Mouse (Mus musculus) CD4-positive helper T cell, adult 2 months (primary cell): ENCODE results near the gene Gm11034.

Experiments
- DNase-seq: peaks from one replicate; pipeline ENCODE4 v3.0.0-alpha.2; 2012; ENCODE audit warnings: low read depth, missing footprints, low spot score

Gene Gm11034

DNA sequence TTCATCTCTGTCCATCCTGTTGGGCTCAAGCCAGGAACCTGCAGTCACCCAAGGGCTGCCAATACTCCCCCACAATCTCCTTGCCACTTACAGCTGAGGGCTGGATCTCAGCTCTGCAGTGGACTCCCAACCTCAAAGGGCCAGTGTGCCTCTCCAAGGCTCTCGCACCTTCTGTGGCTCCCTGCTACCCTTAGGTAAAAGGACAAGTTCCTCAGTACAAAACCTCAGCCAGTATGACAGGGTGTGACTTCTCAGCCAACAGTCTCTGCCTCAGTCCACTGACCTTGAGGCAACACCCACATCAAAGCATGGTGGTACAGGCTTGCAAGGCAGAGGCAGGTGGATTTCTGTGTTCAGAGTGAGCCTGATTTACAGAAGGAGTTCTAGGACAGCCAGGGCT, 1.6 kb downstream of the Gm11034 start:
- no peak for DNase-seq

DNA sequence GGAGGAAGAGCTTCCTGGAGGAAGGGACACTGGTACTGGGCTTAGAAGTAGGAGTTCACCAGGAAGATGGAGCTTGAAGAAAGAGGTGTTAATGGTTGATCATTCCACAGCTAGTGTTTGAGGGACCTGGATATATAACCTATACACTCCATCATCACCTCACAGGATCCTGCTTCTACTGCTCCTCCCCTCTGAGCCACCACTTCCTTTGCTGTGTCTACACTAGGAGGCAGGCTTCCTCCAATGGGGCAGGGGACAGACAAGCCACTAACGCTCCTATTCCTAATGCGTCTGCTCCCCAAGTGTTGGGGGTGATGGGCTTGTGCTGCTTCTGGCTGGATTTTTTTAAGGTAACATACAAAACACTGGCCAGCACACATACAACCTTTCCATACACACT, 2.7 kb downstream of the Gm11034 start:
- DNase-seq = peak; percentile 28

DNA sequence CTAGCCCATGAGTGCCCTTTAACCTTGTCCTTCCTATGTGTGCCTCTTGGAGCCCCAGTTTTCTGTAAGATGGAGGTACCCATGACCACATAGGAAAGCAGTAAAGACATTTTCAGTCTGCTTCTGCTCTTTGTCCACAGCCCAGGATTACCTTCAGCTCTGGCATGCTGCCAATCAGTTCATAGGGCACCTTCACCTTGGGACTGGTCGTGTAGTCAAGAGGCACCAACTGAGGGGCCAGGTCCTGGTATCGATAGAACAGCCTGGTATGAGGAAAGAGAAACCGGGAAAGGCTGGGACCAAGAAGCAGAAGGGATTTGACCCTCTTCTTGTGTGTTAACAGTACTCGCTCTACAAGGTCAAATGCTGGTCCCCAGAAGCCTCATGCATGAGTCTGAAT, 3.2 kb downstream of the Gm11034 start:
- DNase-seq = no peak

DNA sequence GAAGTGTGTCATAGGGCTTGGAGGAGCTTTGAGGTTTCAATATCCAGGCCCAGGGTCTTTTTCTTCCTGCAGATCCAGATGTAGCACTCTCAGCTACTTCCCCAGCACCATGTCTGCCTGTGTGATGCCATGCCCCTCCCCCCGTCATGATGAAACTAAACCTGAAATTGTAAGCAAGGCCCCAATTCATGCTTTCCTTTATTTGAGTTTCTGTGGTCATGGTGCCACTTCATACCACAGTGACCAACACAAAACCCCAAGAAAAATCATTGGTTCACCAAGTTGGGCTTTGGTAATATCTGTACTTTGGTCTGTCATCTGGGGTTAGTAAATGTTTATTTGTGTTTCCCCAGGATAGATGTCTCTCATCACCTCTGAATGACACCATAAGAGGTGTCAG, 4.9 kb downstream of the Gm11034 start:
- no peak for DNase-seq

DNA sequence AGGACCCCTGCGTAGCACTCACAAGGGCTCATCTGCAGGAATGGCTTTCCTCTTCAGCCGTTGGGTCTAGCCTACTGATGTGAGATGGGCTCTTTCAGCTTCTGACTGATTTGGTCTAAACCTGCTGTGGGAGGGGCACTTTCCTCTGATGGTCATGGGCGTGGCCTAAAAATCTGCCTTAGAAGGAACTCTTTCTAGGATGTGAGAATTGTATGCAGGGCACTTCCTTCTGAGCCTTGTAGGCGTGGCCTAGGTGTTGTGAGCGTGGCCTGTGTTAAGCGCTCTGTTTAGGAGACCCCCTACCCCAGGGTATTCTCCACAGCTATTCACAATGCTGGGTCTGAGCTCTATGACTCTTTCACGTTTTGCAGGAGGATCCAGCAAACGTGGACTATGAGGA, 15.4 kb downstream of the Gm11034 start:
- no peak for DNase-seq

DNA sequence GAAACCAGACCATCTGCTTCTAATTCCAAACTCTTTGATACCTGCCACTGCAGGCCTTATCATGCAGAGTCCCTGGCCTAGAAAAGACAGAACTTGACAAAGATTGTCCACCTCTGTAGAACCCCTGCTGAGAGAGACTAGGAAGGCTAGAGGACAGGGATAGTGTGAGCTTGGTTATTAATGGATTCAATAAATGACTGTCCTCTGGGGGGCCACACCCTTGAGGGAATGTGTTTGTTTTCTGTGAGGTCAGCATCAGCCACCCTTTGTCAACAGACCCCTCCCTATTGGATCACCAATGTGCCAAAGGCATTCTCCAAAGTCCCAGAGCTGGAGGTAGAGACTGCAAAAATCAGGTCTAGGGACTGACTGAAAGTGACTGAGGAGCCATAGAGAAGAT, 21.4 kb downstream of the Gm11034 start:
- DNase-seq = no peak

DNA sequence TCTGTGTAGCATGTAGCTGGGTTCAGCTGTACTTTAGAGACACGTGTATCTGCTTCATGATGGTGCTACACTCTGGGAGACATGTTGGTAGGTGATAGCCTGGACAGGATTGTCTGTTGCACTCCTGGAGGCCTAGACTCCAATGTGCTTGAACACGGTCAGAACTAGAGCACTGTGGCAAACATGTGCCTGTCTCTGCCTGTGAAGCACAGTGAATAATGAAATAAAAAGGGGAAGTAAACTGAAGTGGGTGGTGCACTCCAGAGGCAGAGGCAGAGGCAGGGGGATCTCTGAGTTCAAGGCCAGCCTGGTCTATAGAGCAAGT, 23.3 kb downstream of the Gm11034 start:
- no peak for DNase-seq

DNA sequence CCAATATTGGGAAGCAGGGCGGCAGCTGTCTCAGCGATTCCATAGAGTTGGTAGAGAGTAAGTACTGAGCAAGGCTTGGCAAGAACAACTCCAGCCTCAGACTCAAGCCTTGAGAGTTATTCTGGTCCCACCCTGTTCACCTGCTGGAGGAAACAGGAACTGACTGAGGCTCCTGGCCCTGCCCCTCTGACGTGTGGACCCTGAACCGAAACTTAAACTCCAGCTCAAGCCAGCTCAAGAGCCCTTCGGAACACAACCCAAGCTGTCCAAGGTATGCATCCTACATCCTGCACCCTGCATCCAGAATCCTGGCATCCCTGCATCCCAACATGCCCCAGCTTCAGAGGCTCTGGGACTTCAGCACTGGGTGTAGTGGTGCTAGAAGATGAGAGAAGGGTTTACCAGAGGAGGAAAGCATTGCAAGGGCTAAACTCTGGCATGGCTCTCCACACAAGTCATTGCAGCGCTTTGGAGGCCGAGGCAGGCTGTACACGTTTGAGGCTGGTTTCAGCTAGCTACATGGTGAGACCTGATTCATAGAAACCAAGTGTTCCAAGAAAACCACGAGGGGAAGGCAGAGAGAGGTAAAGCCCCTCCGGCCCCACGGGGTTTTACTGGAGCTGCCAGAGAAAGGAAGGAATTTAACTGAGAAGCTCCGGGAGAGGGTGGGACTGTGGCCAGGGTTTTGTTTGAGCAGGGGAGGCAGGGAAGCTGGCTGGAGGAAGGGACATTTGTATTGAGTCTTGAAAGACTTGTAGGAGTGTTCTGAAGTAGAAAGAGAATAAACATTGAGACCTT, 23.8 kb downstream of the Gm11034 start, which contains the start of gene Hsh2d:
Gene Hsh2d, plus strand, starts transcription at position 222 of the 798 bp plus-strand sequence.
- peak; percentile 85 for DNase-seq

DNA sequence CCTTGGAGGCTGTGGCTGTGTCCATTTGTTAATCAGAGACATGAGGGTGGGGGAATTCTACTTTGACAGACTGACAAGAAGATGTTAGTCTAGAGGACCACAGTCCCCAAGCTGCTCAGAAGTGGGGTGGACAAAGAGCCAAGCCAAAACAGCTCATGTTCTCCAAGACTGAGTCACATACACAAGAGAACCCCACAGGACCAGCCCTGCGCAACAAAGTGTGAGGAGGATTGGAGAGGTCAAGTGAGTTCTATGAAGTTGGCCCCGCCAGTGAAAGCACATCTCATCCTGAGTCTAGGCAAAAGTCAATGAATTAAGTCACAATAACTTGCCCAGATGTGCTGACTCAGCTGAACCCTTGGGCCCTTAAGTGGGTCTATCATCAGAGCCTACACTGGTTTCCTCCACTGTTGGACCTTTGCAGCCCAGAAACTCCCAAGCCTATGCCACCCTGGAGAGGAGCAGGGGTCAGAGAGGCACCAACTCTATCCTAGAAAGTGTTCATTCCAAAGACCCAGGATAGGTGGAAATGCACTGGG, 25.6 kb downstream of the Gm11034 start:
- DNase-seq = no peak

DNA sequence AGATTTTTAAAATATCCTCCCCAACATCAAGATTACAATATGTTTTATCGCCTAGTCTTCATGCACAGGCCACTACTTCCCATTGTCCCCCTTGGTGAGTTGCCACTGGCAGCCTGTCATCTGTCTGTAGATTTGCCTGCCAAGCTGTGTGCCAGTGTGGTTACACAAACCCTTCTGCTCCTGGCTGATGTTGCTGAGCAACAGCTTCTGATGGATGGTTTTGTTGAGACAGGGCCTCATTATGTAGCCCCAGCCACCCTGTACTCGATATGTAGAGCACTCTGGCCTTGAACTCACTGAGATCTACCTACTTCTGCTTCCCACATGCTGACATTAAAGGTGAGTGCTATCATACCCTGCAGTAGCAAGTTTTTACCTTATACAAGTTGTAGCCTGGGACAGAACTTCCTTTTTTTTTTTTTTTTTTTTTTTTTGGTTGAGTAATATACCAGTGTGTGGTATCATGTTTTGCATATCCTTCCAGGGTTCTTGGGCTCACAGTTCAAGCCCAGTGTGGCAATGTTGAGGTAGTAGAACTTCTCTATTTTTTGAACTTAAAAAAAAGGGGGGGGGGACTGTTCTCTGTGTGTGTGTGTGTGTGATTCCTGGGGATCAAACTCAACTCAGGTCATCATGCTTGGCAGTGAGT, 29.8 kb downstream of the Gm11034 start:
- no peak for DNase-seq

DNA sequence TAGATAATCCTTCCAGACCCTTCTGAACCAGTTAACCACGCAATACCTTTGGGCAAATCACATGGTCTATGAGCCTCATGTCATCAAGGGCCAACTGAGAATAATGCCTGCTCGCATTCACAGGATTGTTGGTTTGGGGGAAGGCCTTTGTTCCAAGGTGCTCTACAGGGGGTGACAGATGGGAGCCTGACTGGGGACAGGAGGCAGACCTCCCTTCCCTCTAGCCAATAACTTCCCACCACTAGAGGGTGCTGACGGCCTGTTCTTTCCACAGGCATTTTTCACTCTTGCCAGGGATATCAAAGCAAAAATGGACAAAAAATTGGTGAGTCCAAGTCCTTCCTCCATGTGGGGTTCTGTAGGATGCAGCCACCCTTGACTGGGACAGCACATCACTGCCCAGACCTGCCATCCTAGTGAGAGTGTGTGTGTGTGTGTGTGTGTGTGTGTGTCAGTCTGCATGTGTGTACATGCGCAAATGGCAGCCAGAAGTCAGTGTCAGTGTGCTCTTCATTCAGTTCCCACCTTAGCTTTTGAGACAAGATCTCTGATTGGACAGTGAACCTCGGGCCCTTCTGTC, 36.0 kb downstream of the Gm11034 start:
- DNase-seq = peak; percentile 71

DNA sequence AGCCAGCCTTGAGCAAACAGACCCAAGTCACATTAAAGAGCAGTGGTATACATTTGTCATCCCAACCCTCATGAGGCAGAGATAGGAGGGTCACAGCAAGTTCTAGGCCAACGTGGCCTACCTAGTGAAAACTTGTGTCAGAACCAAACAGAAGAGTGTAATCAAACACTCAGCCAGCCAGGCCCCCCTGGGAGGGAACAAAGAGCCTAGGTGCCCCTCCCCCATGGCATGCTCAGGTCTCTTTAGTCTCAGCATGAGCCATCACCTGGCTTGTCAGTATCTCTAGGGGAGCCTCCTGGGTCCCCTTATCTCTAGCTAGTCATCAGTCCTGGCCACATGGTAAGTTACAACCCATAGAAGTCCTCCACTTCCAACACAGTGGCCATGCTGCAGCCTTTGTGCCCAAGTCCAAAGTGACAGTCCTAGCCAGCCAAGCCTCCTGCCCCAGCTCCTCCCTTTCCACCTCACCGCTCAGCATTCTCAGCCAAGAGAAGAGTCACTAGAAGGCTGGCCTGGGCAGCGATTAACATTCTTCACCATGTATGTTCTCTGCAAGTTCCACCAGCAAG, 43.7 kb downstream of the Gm11034 start:
- no peak for DNase-seq

DNA sequence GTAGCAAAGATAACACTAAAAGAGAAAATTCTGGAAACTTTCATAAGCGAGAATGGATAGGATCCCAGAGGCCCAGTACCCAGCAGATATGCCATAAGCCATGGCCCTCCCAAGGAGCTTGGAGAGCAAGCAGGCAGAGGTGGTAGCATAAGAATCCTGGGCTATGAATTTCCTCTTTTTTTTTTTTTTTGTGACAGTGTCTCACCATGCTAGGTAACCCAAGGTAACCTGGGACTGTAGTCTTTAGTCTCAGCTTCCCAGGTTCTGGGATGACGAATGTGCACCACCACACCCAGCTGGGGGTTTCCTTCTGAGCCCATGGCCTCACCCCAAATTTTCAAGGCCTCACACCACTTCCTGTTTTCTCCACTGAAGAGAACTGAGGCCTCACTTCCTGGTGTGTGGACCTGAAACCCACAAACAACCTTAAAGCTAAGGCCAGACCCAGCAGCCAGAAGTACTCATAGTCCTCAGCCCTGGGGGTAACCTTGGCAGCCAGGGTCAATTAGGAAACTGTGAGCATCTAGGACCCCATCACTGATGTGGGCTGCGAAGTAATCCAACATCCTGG, 44.3 kb downstream of the Gm11034 start:
- DNase-seq = peak; percentile 90
